Mouse (Mus musculus): ENCODE results near the gene Slc12a9.

The Slc12a9 gene

GRCm38 (mm10) chr5:137313466-137314192 is 19.8 kb downstream of the Slc12a9 start:
- no peak for DNase-seq (ENCODE audit: low spot score in 2 of 2)

GRCm38 (mm10) chr5:137308356-137308755 is 25.0 kb downstream of the Slc12a9 start:
- no peak for DNase-seq (ENCODE audit: low spot score in 2 of 2)

GRCm38 (mm10) chr5:137307071-137307912 is 26.1 kb downstream of the Slc12a9 start, which contains the start of gene Srrt:
Srrt (minus strand) TSS chr5:137307674.
- peak; percentile 87 to 89 for DNase-seq (ENCODE audit: low spot score in 2 of 2)

- DNase-seq (ENCODE audit: low spot score in 2 of 2), result no peak
These were observed 26.9 kb downstream of the Slc12a9 start for GRCm38 (mm10) chr5:137306439-137307005.

- no peak for DNase-seq (ENCODE audit: low spot score in 2 of 2)
These were observed 27.6 kb downstream of the Slc12a9 start for GRCm38 (mm10) chr5:137305822-137306221.

GRCm38 (mm10) chr5:137304816-137305215 is 28.6 kb downstream of the Slc12a9 start:
- no peak for DNase-seq (ENCODE audit: low spot score in 2 of 2)

GRCm38 (mm10) chr5:137304165-137304564 is 29.2 kb downstream of the Slc12a9 start:
- DNase-seq (ENCODE audit: low spot score in 2 of 2), result no peak

GRCm38 (mm10) chr5:137303609-137304008 is 29.8 kb downstream of the Slc12a9 start:
- DNase-seq (ENCODE audit: low spot score in 2 of 2), result no peak

GRCm38 (mm10) chr5:137301253-137301652 is 32.1 kb downstream of the Slc12a9 start:
- no peak for DNase-seq (ENCODE audit: low spot score in 2 of 2)

- no peak for DNase-seq (ENCODE audit: low spot score in 2 of 2)
These were observed 34.2 kb downstream of the Slc12a9 start for GRCm38 (mm10) chr5:137299240-137299639.

GRCm38 (mm10) chr5:137297126-137297525 is 36.3 kb downstream of the Slc12a9 start:
- no peak for DNase-seq (ENCODE audit: low spot score in 2 of 2)

GRCm38 (mm10) chr5:137295712-137296111 is 37.7 kb downstream of the Slc12a9 start:
- no peak for DNase-seq (ENCODE audit: low spot score in 2 of 2)

- DNase-seq (ENCODE audit: low spot score in 2 of 2), result no peak
These were observed 38.1 kb downstream of the Slc12a9 start for GRCm38 (mm10) chr5:137295296-137295695.

GRCm38 (mm10) chr5:137294744-137295093 is 38.7 kb downstream of the Slc12a9 start:
- DNase-seq (ENCODE audit: low spot score in 2 of 2), result no peak

- DNase-seq (ENCODE audit: low spot score in 2 of 2), result peak; percentile 94
These were observed 39.3 kb downstream of the Slc12a9 start, which contains the start of gene Ufsp1 for GRCm38 (mm10) chr5:137293839-137294743. Ufsp1 (plus strand) TSS chr5:137294629.

GRCm38 (mm10) chr5:137293282-137293681 is 40.1 kb downstream of the Slc12a9 start:
- peak; percentile 72 to 82 for DNase-seq (ENCODE audit: low spot score in 2 of 2)

GRCm38 (mm10) chr5:137291381-137291926 is 41.9 kb downstream of the Slc12a9 start:
- no peak for DNase-seq (ENCODE audit: low spot score in 2 of 2)

GRCm38 (mm10) chr5:137290677-137291076 is 42.7 kb downstream of the Slc12a9 start:
- DNase-seq (ENCODE audit: low spot score in 2 of 2), result no peak

- no peak for DNase-seq (ENCODE audit: low spot score in 2 of 2)
These were observed 43.6 kb downstream of the Slc12a9 start for GRCm38 (mm10) chr5:137289591-137290365.

GRCm38 (mm10) chr5:137288999-137289470 is 44.4 kb downstream of the Slc12a9 start:
- no peak for DNase-seq (ENCODE audit: low spot score in 2 of 2)
